Mouse (Mus musculus) natural killer cell, adult 2 months (primary cell): Measurements from ENCODE around the gene AW209491.

Experiments used
- DNase-seq, 2 experiments: peaks; one replicate each; pipeline ENCODE4 v3.0.0; 2022; ENCODE audit warnings: low spot score in 2 of 2

AW209491 gene

DNA sequence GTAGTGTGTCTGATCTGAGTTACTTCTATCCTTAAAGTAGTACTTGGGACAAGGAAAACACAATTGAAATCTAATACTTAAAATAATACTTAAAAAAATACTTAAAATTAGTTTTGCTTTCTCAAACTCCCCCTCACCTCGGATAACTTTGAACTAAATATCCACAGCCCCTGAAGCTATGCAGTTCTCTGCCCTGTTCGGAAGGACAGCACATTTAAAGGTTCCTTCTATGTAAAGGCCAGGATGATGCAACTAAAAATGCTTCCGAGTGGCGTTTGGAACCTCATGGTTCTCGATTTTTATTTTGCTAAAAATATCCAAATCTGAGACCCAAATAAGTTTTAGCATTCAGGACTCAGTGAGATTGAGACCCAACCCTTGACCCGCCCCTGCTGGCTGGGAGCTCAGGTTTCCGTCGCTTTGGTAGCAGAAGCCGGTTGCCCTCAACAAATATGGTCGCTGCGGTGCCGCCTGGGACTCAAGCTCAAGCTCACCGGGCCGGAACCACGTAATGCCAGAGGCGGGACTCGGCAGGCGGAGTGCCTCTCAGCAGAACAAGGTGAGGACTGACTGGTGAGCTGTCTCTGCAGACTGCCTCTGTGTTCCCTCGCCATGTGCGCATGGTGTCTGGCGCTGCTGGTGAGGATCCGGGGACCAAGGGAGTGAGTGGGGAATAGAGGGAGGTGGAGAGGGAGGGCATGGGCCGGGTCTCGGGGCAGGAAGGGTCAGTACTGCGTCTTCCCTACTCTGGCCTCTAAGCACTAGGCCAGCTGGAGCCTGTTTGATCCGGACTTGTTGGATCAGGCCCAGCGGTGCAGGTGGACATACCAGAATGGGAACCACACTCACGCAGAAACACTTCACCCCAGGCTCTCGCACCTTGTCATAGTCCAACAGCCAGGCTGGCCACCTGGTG is at the start of gene AW209491:
AW209491 (plus strand) TSS at position 429 of the 916 bp plus-strand sequence.
- DNase-seq, result peak; percentile 88

GRCm38 (mm10) chr13:14580392-14580791 is 49.6 kb upstream of the AW209491 start:
- no peak for DNase-seq

DNA sequence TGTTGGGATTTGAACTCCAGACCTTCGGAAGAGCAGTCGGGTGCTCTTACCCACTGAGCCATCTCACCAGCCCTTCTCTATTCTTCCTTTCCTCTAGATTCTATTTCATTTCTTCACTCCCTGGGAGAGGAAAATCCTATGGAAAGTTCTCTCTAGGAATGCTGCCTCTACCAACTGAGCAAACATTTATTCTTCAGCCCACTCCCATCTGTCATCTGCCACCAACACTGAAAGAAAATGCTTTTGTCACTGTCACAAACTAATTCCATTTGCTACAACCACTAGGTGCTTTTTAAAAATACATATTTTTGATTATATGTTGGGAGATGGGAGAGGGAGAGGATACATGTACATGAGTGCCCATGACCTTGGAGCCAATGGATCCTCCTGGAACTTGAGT is 27.2 kb upstream of the AW209491 start:
- no peak for DNase-seq

GRCm38 (mm10) chr13:14607616-14608015 is 22.3 kb upstream of the AW209491 start:
- no peak for DNase-seq

GRCm38 (mm10) chr13:14612463-14612862 is 17.5 kb upstream of the AW209491 start:
- DNase-seq, result no peak

DNA sequence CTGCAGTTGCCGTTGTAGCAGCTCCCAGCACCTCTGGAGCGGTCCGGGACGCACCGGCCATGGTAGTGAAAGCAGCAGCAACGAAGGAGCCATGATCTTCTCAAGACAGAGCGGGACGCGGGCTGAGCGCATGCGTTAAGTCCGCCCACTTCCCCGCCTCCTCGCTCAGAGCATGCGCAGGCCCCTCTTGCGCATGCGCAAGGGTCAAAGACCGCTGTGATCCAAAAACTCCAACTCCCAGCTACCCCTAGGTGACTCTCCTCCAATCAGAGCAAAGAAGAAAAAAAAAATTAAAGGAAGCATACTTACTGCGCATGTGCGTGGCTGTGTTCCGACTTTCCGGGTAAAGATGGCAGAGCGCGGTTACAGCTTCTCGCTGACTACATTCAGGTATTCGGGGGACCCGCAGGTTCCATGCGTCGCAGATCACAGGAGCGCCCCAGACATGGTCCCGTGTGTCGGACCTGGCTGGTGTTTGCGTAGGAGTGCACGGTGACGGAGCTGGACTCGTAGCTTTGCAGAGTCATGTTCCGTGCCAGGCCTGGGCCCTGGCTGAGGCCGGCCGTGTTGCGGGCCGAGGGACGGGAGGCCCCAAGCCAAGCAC is 16.9 kb upstream of the AW209491 start, which contains the start of the genes Mrpl32 and Psma2:
Mrpl32 (minus strand) TSS at position 240 of the 604 bp plus-strand sequence.
Psma2 (plus strand) TSS at position 315 of the 604 bp plus-strand sequence.
- DNase-seq, result peak; percentile 98 to 99

DNA sequence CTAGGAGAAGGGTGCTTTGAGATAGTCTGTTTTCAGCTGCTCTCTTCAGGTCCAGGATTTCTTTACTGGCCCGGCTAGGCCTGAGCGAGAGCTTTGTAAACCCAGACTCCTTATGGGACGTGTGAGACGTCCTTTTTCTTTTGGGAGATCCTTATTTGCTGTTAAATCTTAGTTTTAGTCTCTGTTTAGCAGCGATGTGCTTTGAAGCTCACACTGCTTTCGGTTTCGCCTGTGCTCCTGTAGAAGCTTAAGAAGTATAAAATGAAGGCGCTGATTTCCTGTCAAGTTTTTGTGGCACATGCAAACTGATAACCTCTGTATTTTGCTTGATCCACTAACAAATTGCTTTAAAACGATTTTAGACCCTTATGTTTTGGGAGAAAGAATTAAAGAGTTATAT is 16.4 kb upstream of the AW209491 start:
- peak in 1 of 2 experiments; percentile 27 for DNase-seq

DNA sequence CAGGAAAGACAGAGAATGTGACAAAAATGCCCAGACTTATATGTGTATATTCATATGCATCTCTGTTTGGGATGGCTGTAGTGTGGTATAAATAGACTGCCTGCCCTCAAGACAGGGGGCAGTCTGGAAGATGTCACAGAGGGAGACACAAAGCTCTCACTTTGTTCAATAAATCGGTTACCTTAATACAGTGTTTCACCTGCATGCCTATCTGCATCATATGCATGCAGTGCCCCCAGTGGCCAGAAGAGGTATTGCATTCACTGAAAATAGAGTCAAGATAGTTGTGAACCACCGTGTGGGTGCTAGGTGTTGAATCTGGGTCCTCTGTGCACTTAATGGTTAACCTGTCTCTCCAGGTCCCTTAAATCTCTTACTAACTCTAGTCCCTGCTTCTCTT is 11.2 kb upstream of the AW209491 start:
- peak; percentile 67 to 74 for DNase-seq

DNA sequence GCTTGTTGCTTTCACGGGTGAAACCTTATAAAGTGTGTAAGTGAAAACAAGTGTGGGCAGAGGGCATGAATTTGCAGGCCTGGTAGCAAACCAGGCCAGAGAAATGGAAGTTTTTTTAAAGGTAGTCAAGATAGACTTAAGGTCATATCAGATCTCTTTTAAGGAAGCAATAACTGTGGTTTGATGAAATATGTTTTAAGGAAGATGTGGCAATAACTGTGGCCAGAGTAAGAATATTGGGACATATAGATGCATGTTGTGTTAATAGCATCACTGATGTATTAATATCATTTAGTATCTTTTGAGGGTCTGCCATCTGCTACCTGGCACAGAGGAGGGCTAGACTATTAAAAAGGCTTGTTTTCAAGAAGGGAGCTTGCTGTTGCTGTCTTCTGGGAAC is 10.0 kb downstream of the AW209491 start:
- DNase-seq, result no peak

DNA sequence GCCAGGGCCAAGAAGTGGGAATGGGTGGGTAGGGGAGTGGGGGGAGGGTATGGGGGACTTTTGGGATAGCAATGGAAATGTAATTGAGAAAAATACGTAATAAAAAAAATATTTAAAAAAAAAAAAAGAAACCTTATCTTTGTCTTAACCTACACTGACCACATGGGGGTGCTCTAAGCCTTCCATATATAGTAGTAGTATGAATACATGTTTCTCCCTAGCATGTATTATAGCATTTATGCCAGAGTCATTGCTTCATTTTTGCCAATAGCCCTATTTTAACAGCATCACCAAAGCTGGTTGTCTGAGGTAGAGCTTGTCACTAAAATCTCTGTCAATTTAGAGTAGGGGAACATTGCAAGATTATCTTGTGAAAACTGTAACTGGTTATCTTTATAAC is 19.3 kb downstream of the AW209491 start:
- DNase-seq, result no peak

- DNase-seq, result no peak
These were observed 37.2 kb downstream of the AW209491 start for GRCm38 (mm10) chr13:14667107-14667506.

GRCm38 (mm10) chr13:14670342-14670741 is 40.4 kb downstream of the AW209491 start:
- DNase-seq, result no peak
